Mouse (Mus musculus) midbrain, embryonic 12.5 days (tissue): ENCODE results near the gene Alppl2. TPM values are rescaled to one million over a fixed set of nuclear protein-coding genes. Genes with fewer than 3 reads are reported as not detected.

Source experiments
- ATAC-seq: fragments of 200-750 bp; cut with Nextera tagmentation; 2 replicates; pipeline ENCODE4 v1.8.0; 2017; ENCODE audit warnings: low read depth, moderate TSS enrichment, moderate library complexity; ENCODE audit not compliant: low FRiP score
- H3K27ac ChIP-seq: fragments of 300-500 bp; sonication (generic); replicated peaks from 2 replicates; pipeline ENCODE4 v1.5.1; 2016; ENCODE audit warnings: mild to moderate bottlenecking
- H3K27me3 ChIP-seq: fragments of 300-500 bp; sonication (generic); 2 replicates; pipeline ENCODE4 v1.6.1; 2016; ENCODE audit warnings: mild to moderate bottlenecking
- H3K36me3 ChIP-seq: fragments of 300-500 bp; sonication (generic); 2 replicates; pipeline ENCODE4 v1.6.1; 2016
- H3K4me1 ChIP-seq: fragments of 300-500 bp; sonication (generic); 2 replicates; pipeline ENCODE4 v1.6.1; 2016
- H3K4me2 ChIP-seq: fragments of 300-500 bp; sonication (generic); replicated peaks from 2 replicates; pipeline ENCODE4 v1.6.1; 2016; ENCODE audit warnings: mild to moderate bottlenecking, moderate library complexity
- H3K4me3 ChIP-seq: fragments of 300-500 bp; sonication (generic); 2 replicates; pipeline ENCODE4 v1.5.1; 2016; ENCODE audit warnings: mild to moderate bottlenecking
- H3K9ac ChIP-seq: fragments of 300-500 bp; sonication (generic); replicated peaks from 2 replicates; pipeline ENCODE4 v1.6.1; 2016; ENCODE audit warnings: mild to moderate bottlenecking, moderate library complexity
- H3K9me3 ChIP-seq: fragments of 300-500 bp; sonication (generic); 2 replicates; pipeline ENCODE4 v1.6.1; 2016; ENCODE audit warnings: mild to moderate bottlenecking
- WGBS: fragments of 180-500 bp; shearing (Covaris S2); methylation state at CpG from one replicate; pipeline ENCODE4 v1.1.7; 2016; 5-methylcytosine and 5-hydroxymethylcytosine counted together
- polyA plus RNA-seq: library from polyadenylated mRNA; unstranded; fragments of >200 nt; fragmentation: Nextera tagmentation; extraction: Ambion mirVana; gene quantifications from 2 replicates; pipeline ENCODE4 v1.2.1, GENCODE M21; 2016

The Alppl2 gene
- polyA plus RNA-seq: not detected in 2 replicates

DNA sequence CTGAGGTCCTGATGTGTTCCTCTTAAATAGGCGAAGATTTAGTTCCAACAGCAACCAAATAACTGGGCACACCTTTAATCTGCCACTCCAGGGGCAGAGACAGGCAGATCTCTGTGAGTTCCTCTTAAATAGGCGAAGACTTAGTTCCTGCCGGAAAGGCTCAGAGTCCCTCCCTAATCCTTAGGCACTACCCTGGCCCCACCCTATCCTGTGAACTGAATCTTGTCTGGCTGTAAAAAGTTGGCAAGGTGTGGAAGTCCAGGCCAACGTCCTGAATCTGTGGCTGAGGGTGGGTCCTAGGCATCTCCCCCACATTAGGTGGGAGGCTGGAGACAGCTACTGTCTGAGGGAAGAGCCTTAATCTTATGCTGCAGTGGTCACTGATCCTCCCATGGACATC is at the start of gene Alppl2:
TSS of gene Alppl2 (minus strand) at position 101 of the 400 bp plus-strand sequence.
- no peak within 1 kb of the TSS for H3K4me2 ChIP-seq
- H3K4me3 ChIP-seq: no peak within 1 kb of the TSS
- H3K36me3 ChIP-seq: no peaks in the 10 kb centered on the region
- no peak within 1 kb of the TSS for H3K9ac ChIP-seq
- 78% methylated on average over 4 of the region's 4 CpGs for WGBS
- H3K27ac ChIP-seq: no peak within 1 kb of the TSS
- H3K4me1 ChIP-seq: no peaks in the 10 kb centered on the region
- no peaks in the 10 kb centered on the region for H3K9me3 ChIP-seq
- no peaks in the 10 kb centered on the region for H3K27me3 ChIP-seq
- ATAC-seq: no peak

DNA sequence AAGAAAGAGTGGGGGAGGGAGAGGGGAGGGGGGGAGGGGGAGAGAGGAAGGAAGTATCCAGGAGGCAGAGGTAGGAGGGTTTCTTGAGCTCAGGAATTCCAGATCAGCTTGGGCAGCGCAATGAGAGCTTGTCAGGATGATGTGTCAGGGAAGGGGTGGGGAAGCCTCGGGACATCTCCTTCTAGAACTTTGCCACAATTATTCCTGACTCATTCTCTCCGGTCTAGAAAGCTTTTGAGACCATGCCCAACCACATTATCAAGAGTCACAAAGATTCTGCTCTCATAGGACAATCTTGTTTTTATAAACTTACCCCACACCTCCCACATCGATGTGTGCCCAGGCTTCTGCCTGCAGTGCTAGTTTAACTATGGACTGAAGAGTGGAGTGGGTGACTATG is 42.1 kb upstream of the Alppl2 start:
- ATAC-seq: no peak
- 92% methylated on average over 4 of the region's 4 CpGs for WGBS

GRCm38 (mm10) chr1:87127206-87128030 is 37.7 kb upstream of the Alppl2 start:
- H3K36me3 ChIP-seq: no peaks in the 10 kb centered on the region
- peaks cover 41% of the 10 kb centered on the region for H3K27me3 ChIP-seq
- ATAC-seq: no peak
- WGBS: 9% methylated on average over 43 of the region's 43 CpGs
- H3K4me2 ChIP-seq: peak overlapping the region; percentile 35
- H3K9ac ChIP-seq: no peak overlapping the region
- H3K4me1 ChIP-seq: 0 out of 2 replicates have a peak, but pooled peaks cover 5% of the 10 kb centered on the region
- no peaks in the 10 kb centered on the region for H3K9me3 ChIP-seq
- no peak overlapping the region for H3K27ac ChIP-seq
- peak overlapping the region; percentile 24 for H3K4me3 ChIP-seq

More for the DNA sequence above, 42.1 kb upstream of the Alppl2 start:
- H3K4me3 ChIP-seq: no peak overlapping the region
- H3K9me3 ChIP-seq: no peaks in the 10 kb centered on the region
- H3K9ac ChIP-seq: no peak overlapping the region
- no peak overlapping the region for H3K27ac ChIP-seq
- H3K27me3 ChIP-seq: peaks cover 22% of the 10 kb centered on the region
- no peak overlapping the region for H3K4me2 ChIP-seq
- 0 out of 2 replicates have a peak, but pooled peaks cover 5% of the 10 kb centered on the region for H3K4me1 ChIP-seq
- H3K36me3 ChIP-seq: no peaks in the 10 kb centered on the region

DNA sequence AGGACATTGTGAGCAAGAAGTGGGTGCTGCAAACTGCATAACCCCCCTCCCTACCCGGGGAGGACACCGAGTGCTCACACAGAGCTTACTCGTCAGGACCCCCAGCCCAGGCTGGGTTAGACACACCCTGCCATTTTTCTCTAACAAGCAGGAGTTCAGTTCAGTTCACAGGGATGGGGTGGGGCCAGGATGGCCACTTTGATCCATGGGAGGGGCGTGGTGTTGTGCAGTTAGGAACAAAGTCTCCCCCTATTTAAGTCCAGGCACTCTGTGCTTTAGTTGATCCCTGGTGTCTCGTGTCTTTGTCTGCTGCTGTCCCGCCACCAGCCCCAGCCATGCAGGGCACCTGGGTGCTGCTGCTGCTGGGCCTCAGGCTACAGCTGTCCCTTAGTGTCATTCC is 34.9 kb upstream of the Alppl2 start, which contains the start of gene Akp3:
TSS of gene Akp3 (plus strand) at position 301 of the 400 bp plus-strand sequence.
- peaks cover 41% of the 10 kb centered on the region for H3K27me3 ChIP-seq
- no peak within 1 kb of the TSS for H3K27ac ChIP-seq
- no peak within 1 kb of the TSS for H3K4me2 ChIP-seq
- H3K9me3 ChIP-seq: no peaks in the 10 kb centered on the region
- H3K9ac ChIP-seq: no peak within 1 kb of the TSS
- ATAC-seq: no peak
- H3K4me3 ChIP-seq: no peak within 1 kb of the TSS
- WGBS: 76% methylated on average over 6 of the region's 6 CpGs
- 0 out of 2 replicates have a peak, but pooled peaks cover 5% of the 10 kb centered on the region for H3K4me1 ChIP-seq
- no peaks in the 10 kb centered on the region for H3K36me3 ChIP-seq

DNA sequence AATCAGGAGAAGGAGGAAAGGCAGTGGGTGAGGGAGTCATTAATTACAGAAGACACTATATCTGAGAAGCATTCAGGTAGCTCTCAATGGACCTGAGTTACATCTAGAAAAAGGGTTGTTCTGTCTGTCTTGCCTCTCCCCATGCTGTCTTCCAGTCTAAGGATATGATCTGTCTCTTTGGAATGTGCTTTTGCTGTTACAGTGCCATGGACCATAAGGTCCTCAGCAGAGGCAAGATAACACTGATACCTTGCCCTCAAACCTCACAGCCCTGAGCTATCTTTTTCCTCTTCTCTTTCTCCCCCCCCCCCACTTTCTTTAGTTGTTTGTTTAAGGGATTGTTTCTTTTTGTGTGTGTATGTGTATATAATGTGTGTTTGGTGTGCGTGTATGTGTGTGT is 25.1 kb upstream of the Alppl2 start:
- H3K27ac ChIP-seq: no peak overlapping the region
- H3K27me3 ChIP-seq: no peaks in the 10 kb centered on the region
- H3K4me1 ChIP-seq: no peaks in the 10 kb centered on the region
- no peak for ATAC-seq
- no peak overlapping the region for H3K9ac ChIP-seq
- H3K36me3 ChIP-seq: no peaks in the 10 kb centered on the region
- H3K4me3 ChIP-seq: no peak overlapping the region
- no peak overlapping the region for H3K4me2 ChIP-seq
- no peaks in the 10 kb centered on the region for H3K9me3 ChIP-seq
- 91% methylated on average over 1 of the region's 1 CpGs for WGBS

GRCm38 (mm10) chr1:87111719-87112354 is 22.1 kb upstream of the Alppl2 start:
- Histone ChIP-seq H3K36me3 (no peaks in the 10 kb centered on the region), H3K9ac (no peak overlapping the region), H3K27ac (no peak overlapping the region), H3K4me2 (no peak overlapping the region), H3K4me3 (no peak overlapping the region), H3K4me1 (no peaks in the 10 kb centered on the region), H3K27me3 (no peaks in the 10 kb centered on the region), H3K9me3 (no peaks in the 10 kb centered on the region)
- ATAC-seq: no peak
- 39% methylated on average over 9 of the region's 9 CpGs for WGBS

GRCm38 (mm10) chr1:87108564-87108963 is 18.8 kb upstream of the Alppl2 start:
- no peaks in the 10 kb centered on the region for H3K4me1 ChIP-seq
- ATAC-seq: no peak
- no peaks in the 10 kb centered on the region for H3K27me3 ChIP-seq
- no peak overlapping the region for H3K4me2 ChIP-seq
- WGBS: 88% methylated on average over 4 of the region's 4 CpGs
- no peaks in the 10 kb centered on the region for H3K9me3 ChIP-seq
- H3K4me3 ChIP-seq: no peak overlapping the region
- H3K36me3 ChIP-seq: no peaks in the 10 kb centered on the region
- no peak overlapping the region for H3K9ac ChIP-seq
- H3K27ac ChIP-seq: no peak overlapping the region

- Histone ChIP-seq H3K4me3 (no peak overlapping the region), H3K27me3 (no peaks in the 10 kb centered on the region), H3K4me1 (no peaks in the 10 kb centered on the region), H3K27ac (no peak overlapping the region), H3K4me2 (no peak overlapping the region), H3K9ac (no peak overlapping the region), H3K9me3 (no peaks in the 10 kb centered on the region), H3K36me3 (no peaks in the 10 kb centered on the region)
- WGBS: 84% methylated on average over 8 of the region's 8 CpGs
- ATAC-seq: no peak
Measured at GRCm38 (mm10) chr1:87106536-87106935, 16.8 kb upstream of the Alppl2 start.

- WGBS: 88% methylated on average over 1 of the region's 1 CpGs
Measured at GRCm38 (mm10) chr1:87103936-87104335, 14.2 kb upstream of the Alppl2 start.

GRCm38 (mm10) chr1:87102114-87102513 is 12.4 kb upstream of the Alppl2 start:
- no peak for ATAC-seq
- WGBS: 78% methylated on average over 3 of the region's 3 CpGs
- no peak overlapping the region for H3K4me2 ChIP-seq

More at GRCm38 (mm10) chr1:87103936-87104335, 14.2 kb upstream of the Alppl2 start:
- ATAC-seq: no peak
- Histone ChIP-seq H3K9ac (no peak overlapping the region), H3K4me1 (no peaks in the 10 kb centered on the region), H3K27me3 (peaks cover 14% of the 10 kb centered on the region), H3K36me3 (no peaks in the 10 kb centered on the region), H3K9me3 (no peaks in the 10 kb centered on the region), H3K4me2 (no peak overlapping the region), H3K4me3 (no peak overlapping the region), H3K27ac (no peak overlapping the region)

DNA sequence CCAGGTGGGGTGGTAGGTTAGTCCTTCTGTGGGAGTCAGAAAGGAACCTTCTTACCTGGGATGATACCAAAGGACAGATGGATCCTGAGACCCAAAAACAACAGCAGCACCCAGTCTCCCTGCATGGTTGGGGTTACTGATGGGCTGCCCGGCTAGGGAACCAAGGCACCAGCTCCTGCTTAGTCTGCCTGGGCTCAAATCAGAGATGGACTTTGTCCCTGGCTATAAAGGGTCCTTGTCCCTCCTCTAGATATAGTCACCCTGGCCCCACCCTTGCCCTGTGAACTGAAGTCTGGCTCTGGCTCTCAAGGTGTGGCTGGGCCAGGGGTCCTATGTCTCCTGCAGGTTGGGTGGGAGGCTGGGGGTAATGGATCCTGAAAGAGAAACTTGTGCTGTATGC is 11.7 kb upstream of the Alppl2 start, which contains the start of gene Alpi:
TSS of gene Alpi (minus strand) at position 196 of the 400 bp plus-strand sequence.
- 90% methylated on average over 1 of the region's 1 CpGs for WGBS
- ATAC-seq: no peak
- peaks cover 5% of the 10 kb centered on the region for H3K4me1 ChIP-seq
- no peak within 1 kb of the TSS for H3K9ac ChIP-seq
- H3K4me3 ChIP-seq: no peak within 1 kb of the TSS
- H3K36me3 ChIP-seq: no peaks in the 10 kb centered on the region
- H3K9me3 ChIP-seq: no peaks in the 10 kb centered on the region
- H3K4me2 ChIP-seq: no peak within 1 kb of the TSS
- no peak within 1 kb of the TSS for H3K27ac ChIP-seq
- peaks cover 30% of the 10 kb centered on the region for H3K27me3 ChIP-seq

More at GRCm38 (mm10) chr1:87102114-87102513, 12.4 kb upstream of the Alppl2 start:
- H3K36me3 ChIP-seq: no peaks in the 10 kb centered on the region
- H3K27me3 ChIP-seq: peaks cover 24% of the 10 kb centered on the region
- H3K4me1 ChIP-seq: peaks cover 5% of the 10 kb centered on the region
- no peak overlapping the region for H3K9ac ChIP-seq
- no peak overlapping the region for H3K4me3 ChIP-seq
- H3K9me3 ChIP-seq: no peaks in the 10 kb centered on the region
- no peak overlapping the region for H3K27ac ChIP-seq

DNA sequence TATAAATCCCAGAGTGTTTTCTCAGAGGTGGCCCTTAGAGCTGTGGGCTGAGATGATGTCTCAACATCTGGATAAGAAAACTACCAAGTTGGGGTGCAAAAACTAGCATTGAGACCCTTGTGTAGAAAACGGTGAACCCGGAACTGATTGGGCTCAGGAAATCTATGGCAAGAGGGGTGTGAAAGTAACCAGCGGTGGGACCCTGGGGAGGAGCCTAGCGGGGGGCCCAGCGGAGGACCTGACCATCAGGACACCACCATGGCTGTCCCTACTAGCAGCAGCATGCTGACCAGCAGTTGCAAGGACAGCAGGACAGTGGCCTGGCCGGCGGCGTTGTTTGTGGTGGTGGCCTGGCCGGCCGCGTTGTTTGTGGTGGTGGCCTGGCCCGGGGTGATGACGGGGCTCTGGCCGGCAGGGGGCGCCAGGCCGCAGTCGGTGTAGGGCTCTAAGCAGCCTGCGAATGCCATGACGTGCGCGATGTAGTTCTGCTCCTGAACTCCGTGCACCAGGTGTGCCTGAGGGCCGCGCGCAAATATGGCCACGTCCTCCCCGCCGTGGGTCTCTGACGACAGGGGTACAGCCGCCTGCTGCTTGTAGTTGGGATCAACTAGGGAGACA is 8.7 kb upstream of the Alppl2 start:
- Histone ChIP-seq H3K27ac (no peak overlapping the region), H3K4me3 (no peak overlapping the region), H3K4me1 (peaks cover 5% of the 10 kb centered on the region), H3K9me3 (no peaks in the 10 kb centered on the region), H3K27me3 (peaks cover 30% of the 10 kb centered on the region), H3K36me3 (no peaks in the 10 kb centered on the region), H3K9ac (no peak overlapping the region), H3K4me2 (peak overlapping the region; percentile 43)
- WGBS: 14% methylated on average over 30 of the region's 30 CpGs
- peak; percentile 76 for ATAC-seq
